Comparison of ENCODE assay signal across 8 mouse cellular contexts in the genomic region with DNA sequence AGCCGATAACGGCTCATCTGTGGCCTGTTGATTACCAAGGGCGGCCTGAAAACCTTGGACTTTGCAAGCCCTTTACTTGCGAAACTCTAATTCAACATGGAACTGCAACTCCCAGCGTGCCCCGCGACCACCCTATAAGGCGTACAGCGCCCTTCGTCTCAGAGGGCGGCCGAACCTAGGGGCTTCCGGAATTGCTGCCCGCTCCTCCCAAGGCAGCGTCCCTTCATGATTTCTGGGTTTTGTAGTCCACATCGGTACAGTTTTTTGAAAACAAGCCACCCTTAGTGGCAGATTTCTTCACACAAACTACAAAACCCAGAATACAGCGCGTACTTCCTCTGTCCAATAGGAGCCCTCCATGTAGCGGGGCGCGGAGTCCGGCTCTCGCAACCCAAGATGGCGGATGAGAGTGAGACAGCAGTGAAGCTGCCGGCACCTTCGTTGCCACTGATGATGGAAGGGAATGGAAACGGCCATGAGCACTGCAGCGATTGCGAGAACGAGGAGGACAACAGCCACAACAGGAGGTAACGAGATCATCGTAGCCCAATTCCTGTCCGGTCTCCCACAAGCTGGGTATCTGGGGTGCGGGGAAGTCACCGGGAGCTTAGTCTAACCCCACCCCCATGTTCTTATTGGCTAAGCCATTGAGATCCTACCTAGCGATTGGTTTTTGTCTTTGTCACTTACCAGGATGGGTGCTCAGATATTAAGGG. TPM values are rescaled to one million over a fixed set of nuclear protein-coding genes. Genes with fewer than 3 reads are reported as not detected.
DNase-seq lines count a peak whose midpoint lies in the region; ATAC-seq lines count a peak whose summit lies in the region.

A gene (plus strand): TSS at position 15 of the 716 bp plus-strand sequence.
A gene (minus strand): TSS at position 158 of the 716 bp plus-strand sequence.

- peak; percentile 89 for ATAC-seq in megakaryocyte progenitor cell, adult 5-6 weeks (replicated peaks; ENCODE audit: poor library complexity)

- DNase-seq in adipocyte (ENCODE audit: low spot score), result peak; percentile 98
- peak; percentile 97 for DNase-seq in embryo, embryonic 10 days (ENCODE audit: low spot score)
- peak; percentile 83 for DNase-seq in gastrocnemius, postnatal 10 days
- peak; percentile 99 for DNase-seq in induced T-regulatory cell, adult 2 months (ENCODE audit: low read depth)
- peak; percentile 97 for DNase-seq in left cerebral cortex, adult 9 months (ENCODE audit: low spot score in 2 of 2)
- peak; percentile 91 for DNase-seq in right cerebral cortex, postnatal 14 days
- peak; percentile 91 to 93 for DNase-seq in urinary bladder, postnatal 36 days (ENCODE audit: low spot score in 2 of 2)

RNA-seq across cellular contexts. Expression of the first gene that starts in this region (rescaled TPM):
- total RNA-seq in gastrocnemius, postnatal 10 days (2021), result 10 to 100 TPM; 41.5 to 49.7 TPM
- 38.8 and 39.5 TPM in 2 replicates for total RNA-seq in megakaryocyte progenitor cell, adult 5-6 weeks (2015)
- total RNA-seq in megakaryocyte progenitor cell, adult 5-6 weeks (2017), result 44.8 and 45.1 TPM in 2 replicates

RNA-seq across cellular contexts. Expression of the second gene that starts in this region (rescaled TPM):
- 10 to 100 TPM; 34.9 to 45.5 TPM for total RNA-seq in gastrocnemius, postnatal 10 days (2021)
- total RNA-seq in megakaryocyte progenitor cell, adult 5-6 weeks (2015), result 27.7 and 27.9 TPM in 2 replicates
- total RNA-seq in megakaryocyte progenitor cell, adult 5-6 weeks (2017), result 17.5 and 24.2 TPM in 2 replicates

Comparison
In these comparisons a context has a peak if more than half of its experiments do, and no peak if none do; other contexts are left out.
1. Peak in every context shown above with its lines: DNase-seq and ATAC-seq.